Mouse (Mus musculus): ENCODE measurements around the gene H2-M1.

DNA sequence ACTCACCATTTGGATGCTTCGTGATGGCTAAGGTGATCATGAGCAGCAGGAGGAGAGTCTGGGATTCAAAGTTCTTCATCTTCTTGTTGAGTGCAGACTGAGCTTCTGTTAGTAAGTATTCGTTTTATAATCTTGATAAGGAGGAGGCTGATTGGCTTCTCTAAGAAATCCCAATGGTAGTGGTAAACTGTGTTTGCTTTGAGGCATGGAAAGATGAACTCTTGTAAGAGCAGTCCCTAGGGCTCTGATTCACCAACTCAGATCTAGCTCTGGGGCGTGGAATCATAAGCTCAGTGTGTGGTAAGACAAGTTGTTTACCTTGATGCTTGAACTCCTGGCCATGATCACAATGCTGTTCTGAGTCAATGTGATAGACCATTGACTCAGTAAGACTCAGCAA is at the start of gene H2-M1:
- no peak for TF ChIP-seq CTCF (IDR thresholded peaks at IDR 0.05; ENCODE audit: low read depth)
- TF ChIP-seq EP300 (IDR thresholded peaks at IDR 0.05; ENCODE audit: low read depth), result no peak

Measured in liver, postnatal 0 days (tissue).